Mouse (Mus musculus) G1E (cell line): ENCODE measurements at regions not wholly inside any gene's neighbourhood (a gene's known extent, or its start where the extent isn't known, plus 50 kb on each side); places are given as distances from the start of the nearest gene placed in this dataset.

Experiments used
- ATAC-seq: 2 replicates; pipeline ENCODE4 v1.8.0; 2016; ENCODE audit warnings: mild to moderate bottlenecking; ENCODE audit not compliant: insufficient number of reproducible peaks, poor library complexity, low FRiP score, severe bottlenecking; ENCODE audit errors: extremely low read depth
- DNase-seq: peaks from one replicate; pipeline ENCODE4 v3.0.0; 2012; ENCODE audit warnings: low spot score
- H3K27me3 ChIP-seq: 2 replicates; pipeline ENCODE4 v1.6.1; 2012; ENCODE audit warnings: mild to moderate bottlenecking, low read length, inconsistent platforms; ENCODE audit not compliant: insufficient read depth
- H3K36me3 ChIP-seq: replicated peaks from 2 replicates; pipeline ENCODE3; 2012; ENCODE audit warnings: mild to moderate bottlenecking, inconsistent platforms
- H3K4me1 ChIP-seq: 2 replicates; pipeline ENCODE4 v1.6.1; 2012; ENCODE audit warnings: low read depth, low read length, inconsistent platforms, mixed read lengths; ENCODE audit not compliant: insufficient read depth
- H3K4me3 ChIP-seq: 2 replicates; pipeline ENCODE4 v1.5.1; 2012; ENCODE audit warnings: low read depth, mild to moderate bottlenecking, inconsistent platforms, low read length, moderate library complexity, mixed read lengths
- H3K9me3 ChIP-seq: replicated peaks from 2 replicates; pipeline ENCODE4 v1.6.1; 2012; ENCODE audit warnings: inconsistent platforms
- CTCF ChIP-seq: IDR thresholded peaks from 2 replicates; pipeline ENCODE4 v1.5.1; 2012; ENCODE audit warnings: low read depth, low read length, inconsistent platforms, mixed read lengths
- GATA1 ChIP-seq: IDR thresholded peaks from 2 replicates; pipeline ENCODE4 v1.6.1; 2012; ENCODE audit warnings: borderline replicate concordance, low read length, inconsistent platforms, mixed read lengths
- GATA2 ChIP-seq: IDR thresholded peaks from 2 replicates; pipeline ENCODE4 v1.6.1; 2012; ENCODE audit warnings: low read depth, low read length, inconsistent platforms, borderline replicate concordance
- POLR2AphosphoS5 ChIP-seq: IDR thresholded peaks from 2 replicates; pipeline ENCODE4 v1.6.1; 2012; ENCODE audit warnings: low read depth, low read length, inconsistent platforms; ENCODE audit not compliant: insufficient replicate concordance
- TAL1 ChIP-seq: conservative IDR thresholded peaks from 2 replicates; pipeline ENCODE4 v1.6.1; 2012; ENCODE audit warnings: low read depth, low read length, inconsistent platforms, mixed read lengths

- Histone ChIP-seq H3K9me3 (no peaks in the 10 kb centered on the region), H3K4me3 (no peak overlapping the region), H3K4me1 (no peaks in the 10 kb centered on the region), H3K36me3 (no peaks in the 10 kb centered on the region), H3K27me3 (peaks cover 8% of the 10 kb centered on the region; the same call in 1 of the 2 replicates)
- no peak for TF ChIP-seq GATA2
- no peak for TF ChIP-seq GATA1
- TF ChIP-seq POLR2AphosphoS5: no peak
- TF ChIP-seq CTCF: no peak
- TF ChIP-seq TAL1: no peak
- no peak for ATAC-seq
- no peak for DNase-seq
These were observed 87.4 kb downstream of the Gm10604 start for GRCm38 (mm10) chr4:11893560-11894205.

- H3K27me3 ChIP-seq: peaks cover 17% of the 10 kb centered on the region
- H3K9me3 ChIP-seq: no peaks in the 10 kb centered on the region
- no peaks in the 10 kb centered on the region for H3K4me1 ChIP-seq
- ATAC-seq (no peak), DNase-seq (no peak)
- H3K4me3 ChIP-seq: no peak overlapping the region
- H3K36me3 ChIP-seq: no peaks in the 10 kb centered on the region
- no peak for TF ChIP-seq POLR2AphosphoS5
- no peak for TF ChIP-seq TAL1
- no peak for TF ChIP-seq GATA1
- TF ChIP-seq CTCF: no peak
- TF ChIP-seq GATA2: no peak
These were observed 91.9 kb downstream of the Gm10604 start for GRCm38 (mm10) chr4:11889039-11889600.

GRCm38 (mm10) chr4:11887377-11887776 lies 93.7 kb downstream of the Gm10604 start:
- ATAC-seq: no peak
- no peak for TF ChIP-seq POLR2AphosphoS5
- TF ChIP-seq GATA2: no peak
- no peak for TF ChIP-seq TAL1
- no peak for TF ChIP-seq CTCF
- no peak for TF ChIP-seq GATA1
- Histone ChIP-seq H3K4me1 (no peaks in the 10 kb centered on the region), H3K4me3 (no peak overlapping the region), H3K9me3 (no peaks in the 10 kb centered on the region), H3K36me3 (no peaks in the 10 kb centered on the region), H3K27me3 (peaks cover 14% of the 10 kb centered on the region)
- no peak for DNase-seq

GRCm38 (mm10) chr4:11885499-11885898 lies 95.6 kb downstream of the Gm10604 start:
- ATAC-seq (no peak), DNase-seq (no peak)
- TF ChIP-seq POLR2AphosphoS5 (no peak), CTCF (no peak)
- Histone ChIP-seq H3K4me3 (no peak overlapping the region), H3K9me3 (no peaks in the 10 kb centered on the region), H3K36me3 (no peaks in the 10 kb centered on the region), H3K4me1 (no peaks in the 10 kb centered on the region), H3K27me3 (peaks cover 14% of the 10 kb centered on the region)

GRCm38 (mm10) chr4:11884818-11885217 lies 96.2 kb downstream of the Gm10604 start:
- Histone ChIP-seq H3K27me3 (peaks cover 14% of the 10 kb centered on the region), H3K9me3 (no peaks in the 10 kb centered on the region), H3K4me3 (no peak overlapping the region), H3K4me1 (no peaks in the 10 kb centered on the region), H3K36me3 (no peaks in the 10 kb centered on the region)
- no peak for ATAC-seq
- TF ChIP-seq CTCF (no peak), TAL1 (no peak), POLR2AphosphoS5 (no peak), GATA2 (no peak)
- DNase-seq: no peak

GRCm38 (mm10) chr4:11883295-11883694 lies 97.8 kb downstream of the Gm10604 start:
- Histone ChIP-seq H3K36me3 (no peaks in the 10 kb centered on the region), H3K4me3 (no peak overlapping the region), H3K27me3 (peaks cover 9% of the 10 kb centered on the region; the same call in 1 of the 2 replicates), H3K4me1 (no peaks in the 10 kb centered on the region), H3K9me3 (no peaks in the 10 kb centered on the region)
- DNase-seq: no peak
- no peak for TF ChIP-seq CTCF
- no peak for TF ChIP-seq POLR2AphosphoS5
- TF ChIP-seq GATA1: no peak
- no peak for TF ChIP-seq TAL1
- TF ChIP-seq GATA2: no peak
- no peak for ATAC-seq

GRCm38 (mm10) chr4:11882666-11883065 lies 98.4 kb downstream of the Gm10604 start:
- no peaks in the 10 kb centered on the region for H3K4me1 ChIP-seq
- ATAC-seq: no peak
- no peaks in the 10 kb centered on the region for H3K9me3 ChIP-seq
- no peaks in the 10 kb centered on the region for H3K36me3 ChIP-seq
- H3K4me3 ChIP-seq: no peak overlapping the region
- DNase-seq: no peak
- peaks cover 7% of the 10 kb centered on the region; the same call in 1 of the 2 replicates for H3K27me3 ChIP-seq
- no peak for TF ChIP-seq TAL1
- no peak for TF ChIP-seq GATA1
- no peak for TF ChIP-seq CTCF
- TF ChIP-seq POLR2AphosphoS5: no peak
- no peak for TF ChIP-seq GATA2
